Mouse (Mus musculus) heart, embryonic 13.5 days (tissue): Measurements from ENCODE around the gene Gm8765. TPM values are rescaled to one million over a fixed set of nuclear protein-coding genes. Genes with fewer than 3 reads are reported as not detected.
"Not testable (repeated sequence)": the region's sequence is repeated elsewhere in the genome, so short reads cannot be mapped to it uniquely, and the experiment has no call there.

Source experiments
- ATAC-seq: fragments of 200-750 bp; cut with Nextera tagmentation; 2 replicates; pipeline ENCODE4 v1.8.0; 2017; ENCODE audit warnings: moderate TSS enrichment; ENCODE audit not compliant: insufficient number of reproducible peaks, low FRiP score, low TSS enrichment; ENCODE audit errors: extremely low read depth
- H3K27ac ChIP-seq: fragments of 300-500 bp; sonication (generic); replicated peaks from 2 replicates; pipeline ENCODE4 v1.5.1; 2015; ENCODE audit warnings: moderate library complexity, mild to moderate bottlenecking, inconsistent platforms
- H3K27me3 ChIP-seq: fragments of 300-500 bp; sonication (generic); replicated peaks from 2 replicates; pipeline ENCODE4 v1.6.1; 2015; ENCODE audit warnings: mild to moderate bottlenecking, inconsistent platforms
- H3K36me3 ChIP-seq: fragments of 300-500 bp; sonication (generic); 2 replicates; pipeline ENCODE4 v1.6.1; 2015; ENCODE audit warnings: mild to moderate bottlenecking, inconsistent platforms
- H3K4me1 ChIP-seq: fragments of 300-500 bp; sonication (generic); 2 replicates; pipeline ENCODE4 v1.6.1; 2015; ENCODE audit warnings: inconsistent platforms
- H3K4me2 ChIP-seq: fragments of 300-500 bp; sonication (generic); 2 replicates; pipeline ENCODE4 v1.6.1; 2015; ENCODE audit warnings: inconsistent platforms, mild to moderate bottlenecking, moderate library complexity
- H3K4me3 ChIP-seq: fragments of 300-500 bp; sonication (generic); 2 replicates; pipeline ENCODE4 v1.5.1; 2015; ENCODE audit warnings: moderate library complexity, mild to moderate bottlenecking, inconsistent platforms
- H3K9ac ChIP-seq: fragments of 300-500 bp; sonication (generic); 2 replicates; pipeline ENCODE4 v1.6.1; 2015; ENCODE audit warnings: inconsistent platforms, mild to moderate bottlenecking, moderate library complexity
- H3K9me3 ChIP-seq: fragments of 300-500 bp; sonication (generic); 2 replicates; pipeline ENCODE4 v1.6.1; 2016; ENCODE audit warnings: inconsistent platforms
- WGBS: fragments of 180-500 bp; shearing (Covaris S2); methylation state at CpG from one replicate; pipeline ENCODE4 v1.1.7; 2015; ENCODE audit warnings: mixed read lengths; 5-methylcytosine and 5-hydroxymethylcytosine counted together
- microRNA-seq: library from miRNA; unstranded; fragments of <30 nt; microRNA quantifications from one replicate; pipeline ENCODE4, GENCODE M21; 2016
- polyA plus RNA-seq: library from polyadenylated mRNA; unstranded; fragments of >200 nt; fragmentation: Nextera tagmentation; extraction: Ambion mirVana; gene quantifications from 2 replicates; pipeline ENCODE4 v1.2.1, GENCODE M21; 2015

Gm8765 gene
- polyA plus RNA-seq: not detected in 2 replicates

DNA sequence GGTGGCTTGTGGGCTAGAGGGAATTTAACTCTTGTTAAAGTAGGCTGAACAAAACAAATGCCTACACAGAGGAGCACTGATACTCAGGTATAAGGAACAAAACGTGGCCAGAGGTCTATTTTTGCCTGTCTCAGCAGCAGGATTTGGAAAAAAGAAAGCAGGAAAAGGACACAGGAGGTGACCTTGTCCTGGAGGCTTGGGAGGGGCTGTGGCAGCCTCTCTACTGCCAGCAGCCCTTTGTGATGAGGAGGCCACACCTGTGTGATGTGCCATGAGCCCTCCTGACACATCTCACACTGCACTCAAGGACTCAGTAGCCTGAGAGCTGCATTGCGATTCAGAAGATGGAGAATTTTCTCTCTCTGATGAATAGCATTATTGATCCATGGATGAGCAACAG, at the start of gene Gm8765:
Gene Gm8765 (plus strand): TSS at position 301 of the 400 bp plus-strand sequence.
- H3K4me3 ChIP-seq, H3K4me2 ChIP-seq, H3K36me3 ChIP-seq, H3K9ac ChIP-seq, H3K9me3 ChIP-seq, H3K27me3 ChIP-seq, H3K27ac ChIP-seq, H3K4me1 ChIP-seq, ATAC-seq: not testable (repeated sequence)
- WGBS: 24% methylated on average over 1 of the region's 2 CpGs

DNA sequence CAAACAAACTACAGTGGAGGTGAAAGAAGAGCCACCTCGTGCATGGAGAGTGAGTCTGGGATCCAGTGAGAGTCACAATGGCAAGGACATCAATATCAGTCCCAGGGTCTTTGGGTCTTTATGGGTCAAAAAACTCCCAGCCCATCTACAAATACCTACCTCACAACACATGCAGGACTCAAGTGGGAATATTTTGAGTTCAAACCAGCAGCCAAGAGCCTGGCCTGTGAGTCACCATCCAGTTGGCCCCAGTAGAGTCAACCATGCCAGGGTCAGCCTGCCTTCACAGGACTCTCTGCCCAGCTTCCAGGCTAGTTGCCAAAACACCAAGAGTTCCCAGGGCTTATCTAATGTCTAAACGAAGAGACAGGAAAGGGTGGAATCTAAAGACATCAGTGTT, 49.3 kb upstream of the Gm8765 start:
- not testable (repeated sequence) for H3K4me2 ChIP-seq, H3K36me3 ChIP-seq, ATAC-seq, H3K9ac ChIP-seq, H3K27ac ChIP-seq, H3K4me3 ChIP-seq, H3K4me1 ChIP-seq, H3K9me3 ChIP-seq, H3K27me3 ChIP-seq
- WGBS: 25% methylated on average over 2 of the region's 2 CpGs

DNA sequence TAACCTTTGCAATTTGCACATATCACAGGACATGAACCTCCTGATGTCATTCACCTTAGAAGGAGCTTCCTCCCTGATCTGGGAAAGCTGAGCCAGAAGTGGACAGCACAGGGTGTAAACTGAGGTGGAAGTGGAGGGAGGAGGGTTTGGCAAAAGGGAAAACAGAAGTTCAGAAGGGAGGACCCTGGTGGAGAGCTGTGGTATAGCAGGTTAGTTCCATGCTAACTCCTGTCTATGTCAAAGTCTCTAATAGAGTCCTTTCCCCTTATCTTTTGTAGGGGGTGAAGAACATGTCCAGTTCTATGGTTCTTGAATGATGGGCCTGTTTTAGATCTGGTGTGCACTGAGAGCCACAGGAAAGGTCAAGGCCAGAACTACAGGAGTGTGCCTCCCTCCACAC, 52.2 kb downstream of the Gm8765 start:
- not testable (repeated sequence) for H3K36me3 ChIP-seq, H3K9me3 ChIP-seq, H3K4me3 ChIP-seq, ATAC-seq, H3K4me2 ChIP-seq, H3K27me3 ChIP-seq, H3K4me1 ChIP-seq, H3K9ac ChIP-seq, H3K27ac ChIP-seq

DNA sequence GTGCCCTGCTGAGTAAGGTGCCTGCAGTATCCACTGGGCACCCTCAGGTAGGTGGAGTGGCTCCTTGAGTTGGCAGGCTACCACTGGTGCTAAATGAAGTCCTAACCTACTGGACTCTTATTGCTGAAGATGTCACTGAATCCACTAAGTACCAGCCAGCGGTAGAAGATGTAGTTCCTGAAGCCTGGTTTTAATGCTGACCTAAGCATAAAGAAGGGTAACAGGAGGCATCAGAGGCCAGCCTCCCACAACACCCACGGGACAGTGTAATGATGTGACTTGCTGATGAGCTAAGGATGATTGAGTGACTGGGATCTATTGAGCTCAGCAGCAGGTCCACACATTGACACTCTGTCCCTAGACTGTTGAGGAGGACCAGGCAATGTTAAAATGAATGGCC, 53.6 kb downstream of the Gm8765 start:
- no peak for ATAC-seq
- Histone ChIP-seq H3K27ac (no peak overlapping the region), H3K4me1 (peaks cover 5% of the 10 kb centered on the region; the same call in 1 of the 2 replicates), H3K27me3 (no peaks in the 10 kb centered on the region), H3K9me3 (no peaks in the 10 kb centered on the region), H3K4me3 (no peak overlapping the region), H3K36me3 (no peaks in the 10 kb centered on the region), H3K9ac (no peak overlapping the region), H3K4me2 (no peak overlapping the region)
- 76% methylated on average over 2 of the region's 2 CpGs for WGBS

DNA sequence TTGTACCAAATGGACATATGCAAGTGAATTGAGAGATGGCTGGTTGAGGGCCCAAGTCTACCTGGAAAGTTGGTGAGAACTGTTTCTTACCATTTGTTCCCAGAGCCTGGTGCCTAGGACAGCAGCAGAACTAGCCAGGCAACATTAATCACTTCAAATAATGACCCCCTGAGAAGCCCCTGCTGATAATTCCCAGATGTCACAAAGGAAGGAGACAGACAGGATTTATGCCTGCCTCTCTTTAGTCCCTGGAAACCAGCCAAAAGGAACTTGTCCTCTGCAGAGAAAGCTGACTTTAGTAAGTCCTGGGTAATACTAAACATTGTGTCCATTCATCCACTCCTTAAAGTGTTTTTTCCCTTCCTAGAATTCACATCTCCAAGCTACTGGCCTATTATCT, 54.8 kb downstream of the Gm8765 start:
- H3K36me3 ChIP-seq, H3K4me3 ChIP-seq, ATAC-seq, H3K9me3 ChIP-seq, H3K27me3 ChIP-seq, H3K4me1 ChIP-seq, H3K9ac ChIP-seq, H3K4me2 ChIP-seq, H3K27ac ChIP-seq: not testable (repeated sequence)

Small RNAs within 50 kb of the gene (microRNA-seq; reads per million reads assigned to microRNA genes)
- gene Gm23952: not detected

Other genes starting within 250 kb of the Gm8765 start
- gene Nutm2, start 231.0 kb upstream of the Gm8765 start, polyA plus RNA-seq: not detected in 2 replicates
- not detected in 2 replicates for gene Gm904, start 55.1 kb upstream of the Gm8765 start, polyA plus RNA-seq